Mouse (Mus musculus): ENCODE results near the gene Atp7b. TPM values are rescaled to one million over a fixed set of nuclear protein-coding genes. Genes with fewer than 3 reads are reported as not detected.

Atp7b gene
- polyA plus RNA-seq (2012; ENCODE audit: low replicate concordance): 0.60 and 2.2 TPM in 2 replicates

DNA sequence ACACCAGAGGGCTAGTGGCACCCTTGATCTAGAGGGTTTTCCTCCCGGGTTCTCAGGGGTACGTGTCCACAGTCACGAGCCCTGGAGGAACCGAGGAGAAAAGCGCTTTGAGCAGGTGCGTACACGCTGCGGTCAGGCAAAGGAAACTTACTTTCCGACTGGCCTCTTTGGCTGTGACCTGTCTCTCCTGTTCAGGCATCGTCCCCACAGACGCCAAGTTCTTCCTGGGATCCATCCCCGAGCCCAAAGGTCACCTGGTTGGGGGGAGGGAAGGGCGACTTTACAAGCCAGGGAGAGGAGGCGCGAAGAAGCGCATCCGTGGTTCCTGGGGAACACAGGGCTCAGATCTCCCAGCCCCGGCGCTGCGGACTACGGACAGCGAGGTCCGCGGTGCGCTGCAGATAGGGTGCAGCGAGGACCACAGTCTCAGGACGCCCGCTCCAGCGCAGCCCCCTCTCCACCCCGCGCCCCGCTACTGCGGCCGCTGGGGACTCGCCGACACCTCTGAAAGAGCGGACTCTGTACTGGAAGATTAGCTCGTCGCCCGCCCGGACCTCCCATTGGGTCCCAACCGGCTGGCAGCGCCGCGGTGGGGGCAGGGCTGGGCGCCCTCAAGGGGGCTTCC lies at the start of gene Atp7b:
TSS of gene Atp7b (minus strand) at position 485 of the 625 bp plus-strand sequence.

GRCm38 (mm10) chr8:22060446-22060889 lies 363 bp upstream of the Atp7b start, which contains the start of gene Alg11:
Gene Alg11, plus strand, starts transcription at chr8:22060721.

GRCm38 (mm10) chr8:21969475-21969874 lies 90.6 kb downstream of the Atp7b start, which contains the start of gene Ccdc70:
Gene Ccdc70, plus strand, starts transcription at chr8:21969775.

GRCm38 (mm10) chr8:21958414-21958813 lies 101.7 kb downstream of the Atp7b start, which contains the start of gene Fam90a1a:
Gene Fam90a1a, plus strand, starts transcription at chr8:21958714.

GRCm38 (mm10) chr8:21946462-21946861 lies 113.6 kb downstream of the Atp7b start, which contains the start of gene Defb13:
Gene Defb13, plus strand, starts transcription at chr8:21946762.

Other genes starting within 250 kb of the Atp7b start
- gene Defb50, start 236.8 kb downstream of the Atp7b start, polyA plus RNA-seq (2012; ENCODE audit: low replicate concordance): not detected in 2 replicates
- gene Defb2, start 220.4 kb downstream of the Atp7b start, polyA plus RNA-seq (2012; ENCODE audit: low replicate concordance): not detected in 2 replicates
- not detected in 2 replicates for gene Defb10, start 201.4 kb downstream of the Atp7b start, polyA plus RNA-seq (2012; ENCODE audit: low replicate concordance)
- not detected in 2 replicates for gene Defb9, start 174.9 kb downstream of the Atp7b start, polyA plus RNA-seq (2012; ENCODE audit: low replicate concordance)
- gene Defb11, start 153.9 kb downstream of the Atp7b start, polyA plus RNA-seq (2012; ENCODE audit: low replicate concordance): not detected in 2 replicates
- gene Defb15, start 127.6 kb downstream of the Atp7b start, polyA plus RNA-seq (2012; ENCODE audit: low replicate concordance): not detected in 2 replicates
- not detected in 2 replicates for gene Defb35, start 122.0 kb downstream of the Atp7b start, polyA plus RNA-seq (2012; ENCODE audit: low replicate concordance)
- gene Defb13, start 113.5 kb downstream of the Atp7b start, polyA plus RNA-seq (2012; ENCODE audit: low replicate concordance): not detected in 2 replicates
- gene Fam90a1a, start 101.6 kb downstream of the Atp7b start, polyA plus RNA-seq (2012; ENCODE audit: low replicate concordance): not detected in 2 replicates
- not detected in 2 replicates for gene Ccdc70, start 90.5 kb downstream of the Atp7b start, polyA plus RNA-seq (2012; ENCODE audit: low replicate concordance)
- 0.41 and 1.0 TPM in 2 replicates for gene Alg11, start 416 bp upstream of the Atp7b start, polyA plus RNA-seq (2012; ENCODE audit: low replicate concordance)
- not detected in 2 replicates for gene Nek5, start 64.7 kb upstream of the Atp7b start, polyA plus RNA-seq (2012; ENCODE audit: low replicate concordance)
- 1.3 and 2.1 TPM in 2 replicates for gene Nek3, start 106.1 kb upstream of the Atp7b start, polyA plus RNA-seq (2012; ENCODE audit: low replicate concordance)
- 1.2 and 2.3 TPM in 2 replicates for gene Ckap2, start 125.5 kb upstream of the Atp7b start, polyA plus RNA-seq (2012; ENCODE audit: low replicate concordance)
- 5.9 and 8.5 TPM in 2 replicates for gene Vps36, start 132.5 kb upstream of the Atp7b start, polyA plus RNA-seq (2012; ENCODE audit: low replicate concordance)
- gene Thsd1, start 167.0 kb upstream of the Atp7b start, polyA plus RNA-seq (2012; ENCODE audit: low replicate concordance): 0.54 and 0.64 TPM in 2 replicates
- not detected in 2 replicates for gene Tpte, start 223.1 kb upstream of the Atp7b start, polyA plus RNA-seq (2012; ENCODE audit: low replicate concordance)